Mouse (Mus musculus) v-Abl transformed pro-B cells (cell line): ENCODE measurements around the gene Fbxo47.
"Not testable (repeated sequence)": the region's sequence is repeated elsewhere in the genome, so short reads cannot be mapped to it uniquely, and the experiment has no call there.

ENCODE experiments used
- in situ Hi-C, 2 experiments: fragments of 400-800 bp; cut with MboI; formaldehyde crosslinking; loops; one replicate each; pipeline ENCODE4 v1.15.1; 2025; ENCODE audit not compliant: unreplicated experiment in 2 of 2

Fbxo47 gene

DNA sequence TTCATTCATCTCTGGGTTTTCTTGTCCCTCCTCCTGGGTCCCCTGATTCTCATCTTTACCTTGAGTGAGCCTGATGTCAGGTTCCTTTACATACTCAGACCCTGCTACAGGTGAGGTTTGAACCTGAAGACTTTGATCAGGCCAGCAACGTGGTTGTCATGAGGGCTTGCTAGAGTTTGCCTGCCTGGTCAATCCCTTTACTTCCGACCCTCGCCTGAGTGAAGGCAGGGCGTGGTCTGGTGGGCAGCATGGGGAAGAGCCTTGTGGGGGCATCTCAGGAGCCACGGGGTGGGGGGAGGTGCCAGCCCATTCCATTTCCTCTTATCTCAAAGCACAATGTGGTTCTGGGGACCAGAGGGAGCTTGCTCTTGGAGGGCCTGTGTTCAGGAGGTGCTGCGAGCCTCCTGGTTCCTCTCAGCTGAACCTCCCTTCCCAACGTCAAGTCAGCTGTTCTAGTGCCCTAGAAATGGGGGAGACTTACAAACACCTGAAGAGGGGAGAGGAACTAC lies 46.3 kb downstream of the Fbxo47 start:
- in situ Hi-C loops, result no loop called here

DNA sequence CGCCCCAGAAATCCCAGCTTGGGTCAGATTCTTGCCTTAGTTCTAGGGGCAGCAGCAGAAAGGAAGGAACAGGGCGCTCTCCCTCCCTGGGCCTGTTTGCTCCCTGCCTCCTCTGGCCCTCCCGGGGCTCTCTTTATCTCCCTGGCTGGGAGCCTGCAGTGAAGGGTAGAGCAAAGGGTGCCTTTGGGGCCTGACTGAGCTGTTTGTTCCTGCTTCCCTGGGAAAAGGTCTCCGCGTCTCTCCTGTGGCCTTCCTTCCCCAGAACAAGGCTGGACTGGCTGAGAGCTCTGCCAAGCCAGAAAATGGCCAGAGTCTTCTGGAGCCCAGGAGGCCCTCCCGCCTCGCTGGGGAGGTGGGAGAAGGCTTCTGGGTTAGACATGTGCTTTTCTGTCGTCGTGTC lies 46.9 kb downstream of the Fbxo47 start:
- in situ Hi-C loops, result not testable (repeated sequence)

DNA sequence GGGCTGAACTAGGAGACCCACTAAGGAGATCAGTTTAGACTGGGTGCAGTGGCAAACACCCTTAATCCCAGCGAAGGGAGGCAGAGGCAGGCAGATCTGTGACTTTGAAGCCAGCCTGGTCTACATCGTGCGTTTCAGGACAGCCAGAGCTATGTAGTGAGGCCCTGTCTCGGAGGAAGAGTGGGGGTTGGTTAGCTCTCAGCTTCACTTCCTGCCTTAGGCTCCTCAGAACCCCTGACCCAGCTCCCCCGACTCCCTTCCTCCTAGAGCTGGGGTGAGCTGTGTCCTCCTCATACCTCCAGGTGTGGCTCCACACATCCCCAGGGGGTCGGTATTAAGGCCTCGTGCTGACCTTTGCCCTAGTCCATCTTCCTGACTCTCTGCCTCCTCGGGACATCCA lies 47.4 kb downstream of the Fbxo47 start:
- in situ Hi-C loops, result no loop called here

DNA sequence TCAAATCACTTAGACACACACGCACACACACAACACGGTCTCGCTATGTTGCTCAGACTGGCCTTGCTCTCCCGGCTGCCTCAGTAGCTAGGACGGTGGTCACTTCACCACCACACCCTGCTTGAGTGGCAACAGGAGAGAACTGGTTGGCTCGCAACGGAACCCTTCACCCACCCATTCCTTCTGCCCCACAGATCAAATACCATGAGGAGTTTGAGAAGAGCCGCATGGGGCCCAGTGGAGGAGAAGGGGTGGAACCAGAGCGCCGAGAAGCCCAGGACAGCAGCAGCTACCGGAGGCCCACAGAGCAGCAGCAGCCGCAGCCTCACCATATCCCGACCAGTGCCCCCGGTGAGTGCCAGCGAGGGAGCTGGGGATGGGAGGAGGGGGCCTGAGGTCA lies 50.6 kb downstream of the Fbxo47 start:
- in situ Hi-C loops, result no loop called here

DNA sequence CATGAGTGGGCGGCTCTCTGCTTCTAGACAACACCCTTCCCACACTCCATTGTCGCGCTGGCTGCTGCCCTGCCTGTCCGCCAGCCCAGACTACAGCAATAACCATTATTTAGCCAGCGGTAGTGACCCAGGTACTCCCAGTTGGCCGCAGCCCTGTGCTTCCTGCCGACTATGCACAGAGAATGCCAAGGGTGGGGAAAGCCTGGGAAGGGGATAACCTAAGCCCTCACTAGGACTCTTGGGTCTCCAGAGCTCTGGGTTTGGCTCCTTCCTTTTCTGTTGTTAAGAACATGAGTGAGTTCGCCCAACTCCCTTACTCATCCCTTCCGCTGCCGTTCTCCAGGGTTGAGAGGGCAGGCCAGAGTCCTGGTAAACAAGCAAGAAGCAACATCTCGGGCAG lies 52.0 kb downstream of the Fbxo47 start:
- in situ Hi-C loops, result no loop called here

DNA sequence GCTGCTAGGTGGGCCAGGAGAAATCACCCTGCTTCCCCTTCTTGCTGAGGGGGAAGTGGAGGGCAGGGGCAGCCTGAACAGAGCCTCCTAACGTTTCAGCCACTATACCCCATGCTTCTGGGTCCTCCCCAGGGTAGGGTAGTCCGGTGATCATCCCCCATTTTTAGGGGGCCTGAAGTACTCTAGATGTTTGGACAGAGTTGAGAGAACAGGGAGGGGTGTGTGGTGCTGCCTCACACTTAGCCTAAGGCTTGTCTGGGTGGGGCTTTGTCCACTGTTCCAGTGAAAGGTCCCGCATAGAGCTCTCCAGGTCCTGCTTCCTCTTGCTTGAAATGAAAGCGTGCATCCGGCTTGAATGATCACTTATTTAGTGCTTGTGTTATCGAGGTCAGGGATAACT lies 53.5 kb downstream of the Fbxo47 start:
- in situ Hi-C loops, result no loop called here

DNA sequence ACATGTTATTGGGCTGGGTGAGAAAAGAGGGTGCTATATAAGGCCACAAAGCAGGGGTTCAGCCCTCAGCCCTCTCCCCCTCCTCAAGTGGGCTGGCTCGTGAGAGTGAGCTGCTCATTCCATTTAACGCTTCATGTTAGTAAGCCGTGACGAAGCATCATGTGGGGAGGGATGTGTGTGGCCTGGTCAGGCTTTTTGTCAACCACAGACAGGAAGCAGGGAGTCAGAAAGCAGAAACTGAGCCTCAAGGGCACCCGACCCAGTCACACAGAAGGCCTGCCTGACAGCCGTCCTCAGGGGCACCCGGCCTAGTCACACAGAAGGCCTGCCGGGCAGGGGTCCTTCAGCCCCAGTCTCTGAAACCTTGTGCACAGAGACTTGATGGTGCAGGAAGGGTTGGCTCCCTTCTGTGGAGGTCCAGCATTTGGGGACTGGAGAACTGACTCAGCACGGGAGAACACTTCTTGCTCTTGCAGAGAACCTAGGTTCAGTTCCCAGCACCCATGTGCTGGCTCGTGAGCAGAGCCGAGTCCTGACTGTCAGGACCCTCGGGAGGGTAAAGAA lies 54.0 kb downstream of the Fbxo47 start:
- in situ Hi-C loops, result no loop called here

DNA sequence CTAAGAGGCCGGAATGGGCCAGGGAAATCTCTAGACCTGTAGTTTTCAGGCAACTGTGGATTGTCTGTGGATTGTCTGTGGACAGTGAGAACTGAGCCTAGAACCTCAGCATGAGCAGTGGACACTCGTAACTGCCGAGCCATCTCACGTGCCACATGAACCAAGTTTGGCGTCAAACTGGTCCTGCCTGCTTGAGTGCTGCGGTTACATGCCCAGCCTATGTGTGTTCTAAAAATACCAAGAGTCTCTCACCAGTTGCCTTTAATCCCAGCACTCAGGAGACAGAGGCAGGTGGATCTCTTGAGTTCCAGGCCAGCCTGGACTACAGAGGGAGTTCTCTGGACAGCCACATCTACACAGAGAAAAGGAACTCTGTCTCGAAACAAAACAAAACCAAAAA lies 54.6 kb downstream of the Fbxo47 start:
- in situ Hi-C loops, result no loop called here

DNA sequence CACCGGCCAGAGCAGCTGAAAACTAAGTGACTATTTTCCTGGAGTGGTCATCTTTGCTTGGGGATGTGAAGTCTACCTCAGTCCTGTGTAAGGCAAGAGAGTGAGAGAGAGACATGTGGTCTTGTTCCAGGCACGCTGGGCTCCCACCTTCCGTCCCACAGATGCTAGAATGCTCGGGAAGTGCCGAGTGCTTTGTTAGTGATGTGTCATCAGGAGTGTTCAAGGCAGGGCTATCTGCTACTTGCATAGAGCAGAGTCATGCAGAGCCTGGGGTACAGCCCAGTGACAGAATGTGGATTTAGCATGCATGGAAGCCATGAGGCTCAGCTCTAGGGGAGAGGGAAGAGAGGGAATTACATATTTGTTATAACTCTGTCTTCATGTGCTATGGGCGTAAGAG lies 56.3 kb downstream of the Fbxo47 start:
- in situ Hi-C loops, result no loop called here

DNA sequence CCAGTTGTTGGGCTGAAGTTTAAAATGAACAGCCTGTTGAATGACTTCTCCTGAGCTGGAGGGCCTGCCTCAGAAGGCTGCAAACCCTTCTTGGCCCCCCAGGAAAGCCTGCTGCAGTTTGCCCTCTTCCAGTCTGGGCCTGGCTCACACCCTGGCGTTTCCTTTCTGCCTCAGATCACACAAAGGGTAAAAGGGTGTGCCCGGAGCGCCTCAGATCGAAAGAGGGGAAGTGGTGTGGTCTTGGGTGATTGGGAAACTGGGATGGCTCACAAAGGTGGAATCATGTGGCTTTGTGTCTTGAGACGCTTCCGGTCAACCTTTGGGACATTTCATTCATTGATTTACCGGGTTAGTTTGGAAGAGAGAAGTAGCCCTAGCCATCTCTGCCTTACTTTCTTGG lies 57.5 kb downstream of the Fbxo47 start:
- in situ Hi-C loops, result no loop called here

DNA sequence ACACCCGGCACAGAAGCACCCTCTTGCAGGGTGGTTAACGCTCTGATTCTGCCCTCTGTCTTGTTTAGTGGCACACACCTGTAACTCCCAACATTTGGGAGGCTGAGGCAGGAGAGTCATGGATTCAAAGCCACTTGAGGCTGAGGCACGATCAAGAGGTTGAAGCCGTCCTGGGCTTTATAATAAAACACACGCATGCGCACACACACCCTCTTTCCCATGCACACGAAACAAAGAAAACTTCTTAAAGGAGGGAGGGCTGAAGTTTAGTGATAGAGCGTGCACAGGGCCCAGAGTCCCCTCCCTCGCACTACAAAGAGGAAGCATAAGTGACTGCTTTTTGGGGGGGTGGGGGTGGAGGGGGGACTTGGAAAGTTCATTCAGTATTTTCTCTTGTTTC lies 58.0 kb downstream of the Fbxo47 start:
- in situ Hi-C loops, result no loop called here

DNA sequence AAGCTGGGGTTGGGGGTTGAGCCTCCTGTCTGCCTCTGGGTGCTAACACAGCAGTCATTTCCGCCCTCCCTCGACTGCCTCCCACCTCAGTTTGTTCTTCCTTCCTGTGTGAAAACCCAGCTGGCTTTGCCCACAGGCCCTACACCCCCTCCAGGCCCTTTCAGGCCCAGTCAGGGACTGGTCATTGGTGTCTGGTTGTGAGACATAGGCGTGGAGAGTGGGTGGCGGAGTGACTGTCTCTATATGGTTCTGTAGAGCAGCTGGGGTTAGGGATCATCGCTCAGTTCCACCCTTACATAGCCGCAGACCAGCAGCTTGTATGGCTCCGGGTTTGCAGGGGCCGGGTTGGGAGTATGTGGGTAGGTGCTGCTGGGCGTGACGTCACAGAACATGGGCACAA lies 58.7 kb downstream of the Fbxo47 start:
- in situ Hi-C loops, result no loop called here

DNA sequence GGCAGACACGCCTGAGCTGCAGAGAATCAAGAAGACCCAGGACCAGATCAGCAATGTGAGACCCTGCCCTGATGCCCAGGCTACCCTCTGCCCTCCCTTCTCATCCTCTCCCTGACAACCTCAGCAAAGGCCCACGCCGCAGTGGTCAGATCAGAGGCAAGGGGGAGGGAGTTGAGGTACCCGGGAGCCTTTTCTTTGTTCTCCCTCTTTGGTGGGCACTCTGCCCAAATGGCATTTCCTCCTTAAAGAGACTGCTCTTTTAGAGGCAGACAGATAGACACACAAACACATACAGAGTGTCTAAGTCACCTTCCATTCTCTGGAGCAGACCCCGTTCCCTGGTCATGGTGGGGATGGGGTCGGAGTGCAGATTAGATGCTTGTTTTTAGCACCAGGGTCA lies 59.1 kb downstream of the Fbxo47 start:
- in situ Hi-C loops, result no loop called here

DNA sequence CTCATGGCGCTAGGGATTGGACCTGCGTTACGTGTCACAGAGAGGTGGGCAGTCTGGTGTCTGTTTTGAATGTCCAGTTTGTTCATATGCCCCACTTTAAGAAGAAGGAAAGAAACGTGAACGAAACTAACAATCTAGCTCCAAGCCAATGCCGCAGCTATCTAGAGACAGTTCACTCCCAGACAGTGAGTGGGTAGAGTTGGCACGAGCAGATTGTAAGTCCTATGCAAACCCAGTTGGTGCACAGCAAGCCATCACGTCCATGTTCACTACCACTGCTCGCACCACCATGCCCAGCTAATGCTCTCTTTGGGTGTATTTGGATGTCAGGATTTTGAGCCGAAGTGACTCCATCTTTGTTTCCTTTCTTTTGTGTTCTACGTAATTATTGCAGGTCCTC lies 59.8 kb downstream of the Fbxo47 start:
- in situ Hi-C loops, result no loop called here

DNA sequence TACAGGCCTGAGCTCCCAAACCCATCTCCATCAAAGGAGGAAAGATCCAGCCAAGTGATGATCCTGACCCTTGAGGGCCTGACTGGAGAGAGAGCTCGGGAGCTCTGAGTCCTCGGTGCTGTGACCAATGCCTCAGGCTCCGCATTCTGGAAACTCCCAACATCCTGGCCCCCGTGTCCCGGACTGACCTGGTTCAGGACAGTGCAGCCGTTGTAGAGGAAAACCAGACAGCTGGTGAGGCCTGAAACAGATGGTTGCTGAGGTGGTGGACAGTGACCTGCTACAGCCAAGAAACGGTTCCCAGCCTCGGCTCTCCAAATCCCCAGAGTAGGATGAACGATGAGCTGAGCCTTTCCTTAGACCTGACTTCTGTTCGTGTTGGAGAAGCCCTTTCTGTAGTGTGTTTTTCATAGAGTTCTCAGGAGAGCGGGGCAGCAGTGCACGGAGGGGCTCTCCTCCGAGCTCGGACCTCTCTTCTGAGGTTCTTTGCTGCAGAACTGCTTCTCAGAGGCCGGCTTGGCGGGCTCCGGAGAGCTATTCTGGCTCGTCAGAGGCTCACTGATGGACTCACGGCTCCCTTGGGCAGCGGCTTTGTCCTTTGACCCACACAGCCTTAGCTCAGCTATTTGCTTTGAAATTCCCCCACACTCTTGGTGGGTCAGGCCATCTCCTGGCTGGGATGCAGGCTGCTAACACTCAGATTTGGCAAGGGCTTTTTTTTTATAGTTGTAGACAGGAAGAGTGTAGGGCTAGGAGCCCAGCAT lies 60.9 kb downstream of the Fbxo47 start:
- in situ Hi-C loops, result no loop called here

DNA sequence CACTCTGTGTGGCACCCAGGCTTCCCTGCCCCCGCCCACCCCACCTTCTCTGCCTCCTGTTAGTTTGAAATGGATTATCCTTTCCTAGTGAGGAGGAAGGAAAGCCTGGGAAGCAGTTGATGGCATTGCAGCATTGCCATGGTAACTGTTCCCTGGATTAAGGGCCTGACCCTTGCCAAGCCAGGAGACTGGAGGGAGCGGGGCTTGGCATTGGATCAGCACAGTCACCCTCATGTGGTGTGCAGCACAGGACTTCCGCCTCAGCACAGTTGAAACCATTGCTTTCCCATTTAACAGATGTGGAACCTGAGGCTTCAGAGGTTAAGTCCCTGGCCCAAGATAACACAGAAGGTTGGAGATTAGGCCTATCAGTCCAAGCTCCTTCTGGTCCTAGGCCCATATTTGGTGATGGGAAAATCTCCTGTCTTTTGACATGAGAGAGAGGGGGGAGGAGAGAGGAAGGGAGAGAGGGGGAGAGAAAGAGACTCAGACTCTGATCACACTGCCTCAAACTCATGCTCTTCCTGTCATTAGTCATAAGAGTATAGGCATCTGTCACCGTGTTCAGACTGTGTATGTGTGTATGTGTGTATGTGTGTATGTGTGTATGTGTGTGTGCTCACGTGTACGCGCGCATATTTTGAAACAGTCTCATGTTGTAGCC lies 62.4 kb downstream of the Fbxo47 start:
- in situ Hi-C loops, result no loop called here

DNA sequence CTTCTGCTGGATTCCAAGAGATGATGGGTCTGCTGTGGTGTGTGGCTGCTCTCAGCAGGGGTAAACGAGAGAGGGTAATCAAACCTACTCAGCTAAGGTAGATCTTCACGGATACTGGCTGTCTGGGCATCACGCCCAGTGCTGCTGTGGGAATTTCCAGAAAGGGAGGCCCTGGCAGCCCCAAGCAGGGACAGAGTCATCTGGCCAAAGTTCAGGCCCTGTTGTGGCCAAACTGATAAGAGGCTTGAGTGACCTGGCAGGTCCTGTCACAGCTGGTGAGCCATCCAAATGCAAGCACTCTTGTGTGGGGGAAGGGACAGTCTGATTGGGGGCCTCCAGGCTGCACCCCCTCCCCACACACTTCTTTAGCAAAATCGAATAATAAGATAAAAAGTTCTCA lies 63.1 kb downstream of the Fbxo47 start:
- in situ Hi-C loops, result no loop called here

DNA sequence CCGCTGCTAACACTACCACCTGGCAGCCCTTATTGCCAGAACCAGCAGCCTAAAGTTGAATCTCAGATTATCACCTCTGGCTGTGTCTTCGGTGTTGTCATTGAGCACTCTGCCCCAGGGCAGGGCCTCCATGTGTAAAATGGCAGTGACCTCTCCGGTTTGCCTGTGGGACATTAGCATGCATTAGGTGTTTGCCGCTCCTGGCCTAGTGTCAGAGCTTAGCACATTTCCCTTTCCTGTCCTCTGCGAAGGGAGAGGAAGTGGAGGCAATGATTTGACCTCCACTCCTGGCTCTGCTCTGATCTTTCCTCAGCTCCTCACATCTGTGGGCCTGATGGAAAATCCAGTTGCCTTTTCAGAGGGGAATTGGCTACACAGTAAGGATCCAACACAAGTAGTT lies 64.0 kb downstream of the Fbxo47 start:
- in situ Hi-C loops, result no loop called here

DNA sequence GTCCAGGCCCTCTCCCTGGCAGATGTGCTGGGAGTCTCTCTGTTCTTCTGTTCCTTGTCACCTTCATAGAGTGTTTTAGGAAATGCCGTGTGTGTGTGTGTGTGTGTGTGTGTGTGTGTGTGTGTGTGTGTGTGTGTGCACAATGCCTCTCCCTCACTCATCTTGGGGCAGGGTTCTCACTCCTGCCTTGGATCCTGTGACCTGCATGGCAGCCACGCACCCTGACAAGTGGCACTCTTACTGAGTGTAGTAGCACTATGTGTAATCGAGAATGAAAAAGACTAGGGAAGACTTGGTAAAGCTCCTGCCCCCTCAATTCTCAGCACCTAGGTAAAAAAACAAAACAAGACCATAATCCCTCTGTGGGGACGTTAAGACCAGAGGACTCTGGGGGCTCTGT lies 64.9 kb downstream of the Fbxo47 start:
- in situ Hi-C loops, result no loop called here

DNA sequence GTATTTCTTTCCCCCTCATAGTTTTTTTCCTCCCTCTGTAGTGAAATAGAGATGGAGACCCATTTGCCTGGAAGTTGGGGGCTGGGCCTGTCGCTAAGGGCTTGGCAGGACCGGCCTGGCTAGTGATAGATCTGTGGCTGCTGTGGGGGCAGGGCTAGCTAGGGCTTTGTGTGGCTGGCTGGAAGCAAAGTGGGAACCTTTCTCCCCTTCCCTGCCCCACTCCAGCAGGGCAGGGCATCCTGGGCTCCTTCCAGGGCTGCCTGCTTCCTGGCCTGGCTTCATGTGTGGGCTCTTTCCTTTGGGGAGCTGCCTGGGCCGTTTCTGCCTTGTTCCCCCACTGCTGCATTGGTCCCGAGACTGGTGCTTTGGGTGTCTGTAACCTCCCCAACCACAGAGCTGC lies 65.4 kb downstream of the Fbxo47 start:
- in situ Hi-C loops, result no loop called here

DNA sequence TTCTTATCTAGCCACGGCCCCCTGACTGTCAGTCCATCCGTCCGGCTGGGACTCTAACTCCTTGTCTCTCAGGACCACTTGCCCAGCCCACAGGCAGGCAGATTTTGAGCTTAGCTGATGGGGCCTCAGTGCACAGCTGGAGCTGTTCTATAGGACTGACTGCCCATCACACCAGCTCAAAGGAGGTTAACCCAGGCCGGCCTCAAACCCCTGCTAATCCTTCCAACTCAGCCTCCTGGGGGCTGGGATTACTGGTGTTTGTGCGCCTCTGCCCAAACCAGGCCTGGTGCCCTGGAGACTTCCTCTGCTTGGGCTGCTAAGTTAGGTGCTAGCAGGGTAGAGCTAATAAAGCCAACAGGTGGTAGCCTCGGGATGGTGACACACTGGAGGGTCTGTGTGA lies 66.0 kb downstream of the Fbxo47 start:
- in situ Hi-C loops, result no loop called here

DNA sequence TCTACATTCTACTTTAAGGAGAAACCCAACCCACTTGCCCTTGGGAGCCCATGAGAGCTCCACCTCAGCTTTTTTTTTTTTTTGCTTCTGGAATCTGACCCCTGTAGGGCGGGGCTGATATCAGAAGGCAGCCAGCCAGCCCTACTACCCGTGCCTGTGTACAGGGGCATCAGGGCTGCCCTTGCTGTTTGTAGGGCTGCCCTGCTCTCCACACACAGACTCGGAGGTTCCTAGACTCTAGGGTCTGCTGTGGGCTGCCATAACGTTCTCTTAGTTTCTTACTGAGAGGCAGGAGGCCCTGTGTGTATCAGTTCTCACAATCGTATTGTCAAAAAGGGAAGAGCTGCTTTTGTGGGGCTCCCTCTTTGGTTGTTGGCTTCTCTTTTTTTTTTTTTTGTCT lies 66.6 kb downstream of the Fbxo47 start:
- in situ Hi-C loops, result no loop called here
